Mouse (Mus musculus) stomach, postnatal 0 days (tissue): ENCODE measurements around the gene Tet3. TPM values are rescaled to one million over a fixed set of nuclear protein-coding genes. Genes with fewer than 3 reads are reported as not detected.
A peak's percentile ranks its signal among the peaks of the same experiment; 100 is the strongest.

Experiments
- ATAC-seq: fragments of 200-750 bp; cut with Nextera tagmentation; 2 replicates; pipeline ENCODE4 v1.8.0; 2017; ENCODE audit not compliant: low FRiP score, low TSS enrichment
- DNase-seq: peaks from one replicate; pipeline ENCODE4 v3.0.0-alpha.2; 2016; ENCODE audit warnings: low spot score
- H3K27ac ChIP-seq: fragments of 300-500 bp; sonication (generic); replicated peaks from 2 replicates; pipeline ENCODE4 v1.5.1; 2014; ENCODE audit warnings: mild to moderate bottlenecking, control low read depth
- H3K27me3 ChIP-seq: fragments of 300-500 bp; sonication (generic); 2 replicates; pipeline ENCODE4 v1.6.1; 2014; ENCODE audit warnings: low read length; ENCODE audit not compliant: control insufficient read depth, insufficient read depth
- H3K36me3 ChIP-seq: fragments of 300-500 bp; sonication (generic); 2 replicates; pipeline ENCODE4 v1.6.1; 2014; ENCODE audit warnings: low read length, mixed read lengths; ENCODE audit not compliant: control insufficient read depth, insufficient read depth
- H3K4me1 ChIP-seq: fragments of 300-500 bp; sonication (generic); replicated peaks from 2 replicates; pipeline ENCODE4 v1.6.1; 2014; ENCODE audit warnings: antibody characterized with exemption; ENCODE audit not compliant: control insufficient read depth, insufficient read depth
- H3K4me2 ChIP-seq: fragments of 300-500 bp; sonication (generic); replicated peaks from 2 replicates; pipeline ENCODE4 v1.6.1; 2014; ENCODE audit warnings: low read depth, mild to moderate bottlenecking, control low read depth, moderate library complexity
- H3K4me3 ChIP-seq: fragments of 300-500 bp; sonication (generic); 2 replicates; pipeline ENCODE4 v1.5.1; 2014; ENCODE audit warnings: low read depth, low read length, control low read depth
- H3K9ac ChIP-seq: fragments of 300-500 bp; sonication (generic); 2 replicates; pipeline ENCODE4 v1.6.1; 2014; ENCODE audit warnings: mild to moderate bottlenecking, low read length, control low read depth, mixed read lengths
- H3K9me3 ChIP-seq: fragments of 300-500 bp; sonication (generic); 2 replicates; pipeline ENCODE4 v1.6.1; 2016; ENCODE audit warnings: low read length; ENCODE audit not compliant: control insufficient read depth
- CTCF ChIP-seq: IDR thresholded peaks from 2 replicates; pipeline ENCODE4 v1.5.1; 2016; ENCODE audit warnings: antibody characterized with exemption, low read depth, mild to moderate bottlenecking, moderate library complexity
- EP300 ChIP-seq: optimal IDR thresholded peaks from 2 replicates; pipeline ENCODE3; 2016; ENCODE audit warnings: antibody characterized with exemption
- WGBS: fragments of 180-500 bp; shearing (Covaris S2); extraction: QIAGEN DNeasy Blood & Tissue Kit; methylation state at CpG from one replicate; pipeline ENCODE4 v1.1.7; 2014; 5-methylcytosine and 5-hydroxymethylcytosine counted together
- polyA plus RNA-seq: library from polyadenylated mRNA; unstranded; fragments of >200 nt; fragmentation: Nextera tagmentation; extraction: Ambion mirVana; gene quantifications from 2 replicates; pipeline ENCODE4 v1.2.1, GENCODE M21; 2015

Tet3 gene
- polyA plus RNA-seq, 1 experiment from 2014 or later: 22.7 TPM

DNA sequence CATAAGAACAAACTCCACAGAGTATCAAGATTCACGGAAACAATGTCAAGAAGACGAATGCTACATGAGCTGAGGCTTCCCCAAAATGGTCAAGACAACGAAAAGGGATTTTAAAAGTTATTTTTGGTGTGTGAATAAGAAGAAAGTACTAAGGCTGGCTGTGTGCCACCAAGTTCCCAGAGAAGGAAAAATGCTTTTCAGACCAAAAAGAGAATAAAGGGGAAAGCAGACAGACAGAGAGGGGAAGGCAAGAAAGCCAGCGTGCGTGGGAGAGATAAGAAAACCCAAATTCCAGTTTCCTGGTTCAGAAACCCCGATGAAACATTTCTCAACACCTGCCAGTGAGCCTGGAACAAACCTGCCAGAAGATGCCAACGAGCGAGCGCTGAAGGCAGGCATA lies 50.4 kb downstream of the Tet3 start:
- Histone ChIP-seq H3K4me3 (no peak overlapping the region), H3K4me2 (no peak overlapping the region), H3K9me3 (no peaks in the 10 kb centered on the region), H3K4me1 (peaks cover 18% of the 10 kb centered on the region; the same call in 1 of the 2 replicates), H3K36me3 (peaks cover 12% of the 10 kb centered on the region), H3K27me3 (no peaks in the 10 kb centered on the region), H3K27ac (peak overlapping the region; percentile 81), H3K9ac (no peak overlapping the region)
- ATAC-seq: no peak
- no peak for DNase-seq
- 41% methylated on average over 9 of the region's 9 CpGs for WGBS
- TF ChIP-seq CTCF (no peak), EP300 (no peak)

DNA sequence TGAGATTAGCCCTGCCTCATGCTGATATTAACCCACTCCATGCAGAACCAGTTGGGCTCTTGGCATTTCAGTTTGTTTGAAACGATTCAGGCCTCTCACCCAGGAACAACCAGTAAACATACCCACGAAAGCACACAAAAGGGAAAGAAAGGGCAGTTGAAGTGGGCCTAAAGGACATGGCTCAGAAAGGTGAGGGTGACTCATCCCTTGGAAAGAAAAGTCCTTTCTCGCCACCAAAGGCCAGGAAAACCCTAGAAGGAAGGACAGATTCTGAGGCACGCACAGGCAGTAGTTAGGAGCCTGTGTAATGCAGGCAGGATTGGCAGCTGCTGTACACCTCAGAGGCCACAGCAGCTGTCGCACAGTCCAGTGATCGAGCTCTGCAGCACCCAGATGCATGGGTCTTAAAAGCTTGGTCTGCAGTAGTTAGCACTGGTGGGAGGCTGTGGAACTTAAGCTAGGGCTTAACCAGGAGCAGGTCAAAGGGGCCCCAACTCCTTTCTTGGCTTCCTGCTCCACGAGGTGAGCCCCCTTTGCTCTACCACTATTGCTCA lies 53.3 kb downstream of the Tet3 start:
- Histone ChIP-seq H3K27me3 (no peaks in the 10 kb centered on the region), H3K9ac (no peak overlapping the region), H3K27ac (peak overlapping the region; percentile 37), H3K4me3 (no peak overlapping the region), H3K4me2 (no peak overlapping the region), H3K4me1 (0 out of 2 replicates have a peak, but pooled peaks cover 2% of the 10 kb centered on the region), H3K9me3 (no peaks in the 10 kb centered on the region), H3K36me3 (peaks cover 24% of the 10 kb centered on the region)
- no peak for ATAC-seq
- 59% methylated on average over 7 of the region's 7 CpGs for WGBS
- TF ChIP-seq EP300: no peak
- DNase-seq: no peak

DNA sequence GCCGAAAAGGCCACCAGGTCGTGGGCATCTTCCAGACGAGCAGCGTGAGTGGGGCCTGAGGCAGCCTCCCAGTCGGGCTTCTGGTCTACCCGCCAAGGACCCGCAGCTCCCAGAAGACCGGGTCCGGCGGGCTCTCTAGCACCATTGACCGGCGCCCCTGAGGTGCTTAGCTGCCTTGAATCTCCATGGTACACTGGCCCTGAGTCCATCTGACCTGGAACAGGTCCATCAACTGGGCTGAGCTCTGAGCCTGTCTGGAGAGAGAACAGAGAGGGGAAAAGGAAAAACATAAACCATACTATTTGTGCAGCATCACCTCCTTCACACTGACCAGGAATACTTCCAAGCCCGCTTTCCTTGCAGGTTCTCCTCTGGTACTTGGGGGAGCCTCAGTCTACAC lies 54.3 kb downstream of the Tet3 start:
- no peak overlapping the region for H3K4me3 ChIP-seq
- H3K4me2 ChIP-seq: no peak overlapping the region
- DNase-seq: no peak
- H3K36me3 ChIP-seq: peaks cover 24% of the 10 kb centered on the region
- no peaks in the 10 kb centered on the region for H3K27me3 ChIP-seq
- no peak overlapping the region for H3K27ac ChIP-seq
- H3K4me1 ChIP-seq: 0 out of 2 replicates have a peak, but pooled peaks cover under 1% of the 10 kb centered on the region
- no peak overlapping the region for H3K9ac ChIP-seq
- no peak for TF ChIP-seq CTCF
- TF ChIP-seq EP300: no peak
- no peaks in the 10 kb centered on the region for H3K9me3 ChIP-seq
- WGBS: 93% methylated on average over 13 of the region's 13 CpGs
- ATAC-seq: no peak

DNA sequence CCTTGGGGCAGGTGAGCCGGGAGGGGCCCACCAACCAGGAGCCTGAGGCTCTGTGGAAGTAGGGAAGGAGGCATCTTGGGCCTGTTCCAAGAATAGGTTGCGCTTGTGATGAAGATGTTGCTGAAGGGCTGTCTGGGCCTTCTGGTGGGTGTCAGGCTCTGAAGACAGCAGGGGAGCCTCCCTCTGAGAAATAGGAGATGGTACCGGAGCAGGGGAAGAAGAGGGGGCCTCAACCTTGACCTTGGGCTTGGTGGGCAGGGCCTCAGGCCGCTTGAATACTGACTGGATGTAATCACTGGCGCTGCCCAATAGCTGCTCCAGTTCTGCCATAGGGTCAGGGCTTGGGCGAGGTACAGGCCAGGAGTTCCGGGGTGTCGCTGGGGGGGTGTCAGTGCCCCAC lies 55.4 kb downstream of the Tet3 start:
- Histone ChIP-seq H3K36me3 (peaks cover 24% of the 10 kb centered on the region), H3K27ac (no peak overlapping the region), H3K9ac (no peak overlapping the region), H3K9me3 (no peaks in the 10 kb centered on the region), H3K27me3 (no peaks in the 10 kb centered on the region), H3K4me3 (no peak overlapping the region), H3K4me1 (no peaks in the 10 kb centered on the region), H3K4me2 (no peak overlapping the region)
- no peak for TF ChIP-seq EP300
- no peak for TF ChIP-seq CTCF
- no peak for ATAC-seq
- WGBS: 91% methylated on average over 8 of the region's 8 CpGs
- no peak for DNase-seq

- Histone ChIP-seq H3K4me3 (no peak overlapping the region), H3K4me1 (no peaks in the 10 kb centered on the region), H3K9ac (no peak overlapping the region), H3K9me3 (no peaks in the 10 kb centered on the region), H3K27me3 (no peaks in the 10 kb centered on the region), H3K4me2 (no peak overlapping the region), H3K36me3 (peaks cover 27% of the 10 kb centered on the region), H3K27ac (peak overlapping the region; percentile 40; the same call in 1 of the 2 replicates)
- WGBS: 51% methylated on average over 3 of the region's 3 CpGs
- DNase-seq: peak; percentile 39
- TF ChIP-seq EP300: no peak
- ATAC-seq: peak; percentile 74
Observed at GRCm38 (mm10) chr6:83399790-83400189, 59.1 kb downstream of the Tet3 start.

GRCm38 (mm10) chr6:83397728-83398127 lies 61.2 kb downstream of the Tet3 start:
- Histone ChIP-seq H3K9me3 (no peaks in the 10 kb centered on the region), H3K4me1 (no peaks in the 10 kb centered on the region), H3K9ac (no peak overlapping the region), H3K27ac (no peak overlapping the region), H3K4me3 (no peak overlapping the region), H3K27me3 (no peaks in the 10 kb centered on the region), H3K4me2 (no peak overlapping the region), H3K36me3 (peaks cover 9% of the 10 kb centered on the region)
- TF ChIP-seq CTCF (no peak), EP300 (no peak)
- 64% methylated on average over 8 of the region's 8 CpGs for WGBS
- ATAC-seq: no peak
- no peak for DNase-seq
